Mouse (Mus musculus) lung, postnatal 0 days (tissue): ENCODE results near the gene Zfp667.

ENCODE experiments used
- CTCF ChIP-seq: IDR thresholded peaks from 2 replicates; pipeline ENCODE4 v1.5.1; 2016; ENCODE audit warnings: antibody characterized with exemption, mild to moderate bottlenecking
- EP300 ChIP-seq: IDR thresholded peaks from 2 replicates; pipeline ENCODE4 v1.6.1; 2016; ENCODE audit warnings: antibody characterized with exemption, mild to moderate bottlenecking, control low read depth

- TF ChIP-seq CTCF (no peak), EP300 (no peak)
These were observed 24.3 kb upstream of the Zfp667 start for GRCm38 (mm10) chr7:6262120-6262519.
